Mouse (Mus musculus): ENCODE measurements at regions not wholly inside any gene's neighbourhood (a gene's known extent, or its start where the extent isn't known, plus 50 kb on each side); places are given as distances from the start of the nearest gene placed in this dataset.
"Not testable (repeated sequence)": the region's sequence is repeated elsewhere in the genome, so short reads cannot be mapped to it uniquely, and the experiment has no call there.

GRCm38 (mm10) chr11:26826194-26826593 lies 232.4 kb upstream of the Vrk2 start:
- DNase-seq: no peak

GRCm38 (mm10) chr11:26824080-26824727 lies 230.4 kb upstream of the Vrk2 start:
- DNase-seq: no peak

- no peak for DNase-seq
Measured at GRCm38 (mm10) chr11:26821091-26821490, 227.3 kb upstream of the Vrk2 start.

GRCm38 (mm10) chr11:26817316-26817715 lies 223.5 kb upstream of the Vrk2 start:
- DNase-seq: no peak

GRCm38 (mm10) chr11:26815104-26815503 lies 221.3 kb upstream of the Vrk2 start:
- DNase-seq: no peak

- no peak for DNase-seq
Measured at GRCm38 (mm10) chr11:26814601-26815000, 220.8 kb upstream of the Vrk2 start.

- no peak for DNase-seq
Measured at GRCm38 (mm10) chr11:26802249-26802941, 208.6 kb upstream of the Vrk2 start.

- no peak for DNase-seq
Measured at GRCm38 (mm10) chr11:26800296-26800695, 206.5 kb upstream of the Vrk2 start.

GRCm38 (mm10) chr11:26794629-26794966 lies 200.8 kb upstream of the Vrk2 start:
- DNase-seq: no peak

GRCm38 (mm10) chr11:26793928-26794628 lies 200.3 kb upstream of the Vrk2 start:
- no peak for DNase-seq

GRCm38 (mm10) chr11:26789281-26789680 lies 195.5 kb upstream of the Vrk2 start:
- DNase-seq: no peak

- DNase-seq: peak; percentile 7
Measured at GRCm38 (mm10) chr11:26785164-26785563, 191.4 kb upstream of the Vrk2 start.

- no peak for DNase-seq
Measured at GRCm38 (mm10) chr11:26773122-26773796, 179.5 kb upstream of the Vrk2 start.

- DNase-seq: no peak
Measured at GRCm38 (mm10) chr11:26755576-26755975, 161.8 kb upstream of the Vrk2 start.

GRCm38 (mm10) chr11:26753616-26754015 lies 159.8 kb upstream of the Vrk2 start:
- DNase-seq: no peak

GRCm38 (mm10) chr11:26742235-26742634 lies 148.4 kb upstream of the Vrk2 start:
- no peak for DNase-seq

- no peak for DNase-seq
Measured at GRCm38 (mm10) chr11:26739732-26740131, 145.9 kb upstream of the Vrk2 start.

GRCm38 (mm10) chr11:26726969-26727368 lies 133.2 kb upstream of the Vrk2 start:
- no peak for DNase-seq

GRCm38 (mm10) chr11:26724963-26725721 lies 131.3 kb upstream of the Vrk2 start:
- DNase-seq: no peak

GRCm38 (mm10) chr11:26722292-26722691 lies 128.5 kb upstream of the Vrk2 start:
- DNase-seq: no peak

GRCm38 (mm10) chr11:26721173-26721572 lies 127.4 kb upstream of the Vrk2 start:
- DNase-seq: no peak

- DNase-seq: not testable (repeated sequence)
Measured at GRCm38 (mm10) chr11:26711237-26711636, 117.4 kb upstream of the Vrk2 start.

- no peak for DNase-seq
Measured at GRCm38 (mm10) chr11:26708636-26709035, 114.8 kb upstream of the Vrk2 start.

Measured in right cerebral cortex, postnatal 14 days (tissue).